Comparison of ENCODE assay signal across 14 mouse cellular contexts in the genomic region with DNA sequence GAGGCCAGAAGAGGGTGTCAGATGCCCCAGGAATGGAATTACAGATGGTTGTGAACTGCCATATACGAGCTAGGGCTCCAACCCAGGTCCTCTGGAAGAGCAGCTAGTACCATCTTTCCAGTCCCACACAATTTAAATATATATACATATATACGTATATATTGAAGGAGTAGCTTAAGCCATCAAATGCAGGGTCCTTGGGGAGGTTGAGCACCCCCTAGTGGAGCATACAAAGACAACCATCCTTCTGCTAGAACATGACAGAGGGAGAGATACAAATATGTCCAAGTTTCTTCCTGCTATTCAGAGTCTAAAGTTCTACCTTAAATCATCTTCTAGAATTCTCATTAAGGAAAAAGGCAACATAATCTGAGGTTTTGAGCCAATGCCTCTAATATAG.
DNase-seq lines count a peak whose midpoint lies in the region; ATAC-seq and TF ChIP-seq lines count a peak whose summit lies in the region.
"Had no signal": no experiment of that assay in that cellular context is flagged by ENCODE, and none has a peak within 500 bp of the region (broad histone marks: within the 10 kb centered on the region; RNA-seq: fewer than 3 reads in every experiment).

No protein-coding gene starts in this region.

- POLR2A ChIA-PET in Patski (lab: Charles Lee) = no interaction called here

- H3K4me3 ChIP-seq in heart, postnatal 0 days (ENCODE audit: low read depth, low read length) = no peak overlapping the region
- no peak overlapping the region for H3K4me3 ChIP-seq in stomach, postnatal 0 days (ENCODE audit: low read depth, low read length)

- CTCF ChIA-PET in Patski (lab: Charles Lee) = no interaction called here

- no peak overlapping the region for H3K9ac ChIP-seq in heart, postnatal 0 days (replicated peaks; ENCODE audit: low read depth, low read length)
- H3K9ac ChIP-seq in stomach, postnatal 0 days (ENCODE audit: low read length) = no peak overlapping the region

- no peak for DNase-seq in heart, postnatal 0 days (ENCODE audit: low spot score)
- no peak for DNase-seq in heart, adult 8-10 months (ENCODE audit: low spot score)
- peak; percentile 36 for DNase-seq in retina, postnatal 1 day
- no peak for DNase-seq in retina, embryonic 14.5 days (ENCODE audit: low spot score)
- no peak for DNase-seq in Patski (ENCODE audit: low read depth, low spot score)
- no peak for DNase-seq in stomach, postnatal 0 days (ENCODE audit: low spot score)
- DNase-seq in testis, postnatal 14 days (ENCODE audit: low spot score) = no peak
- DNase-seq: cerebellum, postnatal 36 days; gastrocnemius, postnatal 25 days; heart, postnatal 14 days; kidney, adult 8-10 months; lung, adult 18-20 months; midbrain, embryonic 14.5 days had no signal

- in situ Hi-C loops in Patski (cut with MboI; ENCODE audit: low pct_unique_long_range_greater_than_20kb) = no loop called here

- no peak overlapping the region for H3K27ac ChIP-seq in heart, postnatal 0 days (ENCODE audit: low read depth)
- H3K27ac ChIP-seq in stomach, postnatal 0 days (replicated peaks) = no peak overlapping the region

- H3K4me2 ChIP-seq in heart, postnatal 0 days (ENCODE audit: low read depth, low read length) = no peak overlapping the region
- H3K4me2 ChIP-seq in stomach, postnatal 0 days (replicated peaks; ENCODE audit: low read depth) = no peak overlapping the region

- 64% methylated on average over 2 of the region's 2 CpGs for WGBS in heart, postnatal 0 days
- WGBS in stomach, postnatal 0 days = 54% methylated on average over 2 of the region's 2 CpGs

- no peaks in the 10 kb centered on the region for H3K9me3 ChIP-seq in heart, postnatal 0 days (replicated peaks; ENCODE audit: control insufficient read depth, low read length)
- no peaks in the 10 kb centered on the region for H3K9me3 ChIP-seq in stomach, postnatal 0 days (ENCODE audit: control insufficient read depth, low read length)

- no peaks in the 10 kb centered on the region for H3K36me3 ChIP-seq in heart, postnatal 0 days (replicated peaks; ENCODE audit: control insufficient read depth, insufficient read depth, low read length)
- H3K36me3 ChIP-seq in stomach, postnatal 0 days (ENCODE audit: control insufficient read depth, insufficient read depth, low read length) = no peaks in the 10 kb centered on the region

- no peaks in the 10 kb centered on the region for H3K4me1 ChIP-seq in heart, postnatal 0 days (ENCODE audit: control insufficient read depth, insufficient read depth)
- H3K4me1 ChIP-seq in stomach, postnatal 0 days (replicated peaks; ENCODE audit: control insufficient read depth, insufficient read depth) = no peaks in the 10 kb centered on the region

- no peak for TF ChIP-seq EP300 in heart, postnatal 0 days (IDR thresholded peaks at IDR 0.05; ENCODE audit: low read depth)
- no peak for TF ChIP-seq EP300 in stomach, postnatal 0 days (optimal IDR thresholded peaks at IDR 0.05)

- peak; percentile 23; the same call in 1 of the 2 replicates for TF ChIP-seq CTCF in heart, postnatal 0 days (IDR thresholded peaks at IDR 0.05; ENCODE audit: low read depth)
- peak; percentile 62 for TF ChIP-seq CTCF in Patski (IDR thresholded peaks at IDR 0.05)
- TF ChIP-seq CTCF in stomach, postnatal 0 days (IDR thresholded peaks at IDR 0.05; ENCODE audit: low read depth) = peak; percentile 61

- H3K27me3 ChIP-seq in heart, postnatal 0 days (ENCODE audit: control insufficient read depth, insufficient read depth, low read length) = no peaks in the 10 kb centered on the region
- H3K27me3 ChIP-seq in Patski = peaks cover 15% of the 10 kb centered on the region
- H3K27me3 ChIP-seq in stomach, postnatal 0 days (ENCODE audit: control insufficient read depth, insufficient read depth, low read length) = no peaks in the 10 kb centered on the region

- ATAC-seq in heart, postnatal 0 days (ENCODE audit: insufficient read depth, low read depth) = no peak
- ATAC-seq in Patski = no peak
- no peak for ATAC-seq in stomach, postnatal 0 days (ENCODE audit: low FRiP score, low TSS enrichment)
- no peak for ATAC-seq in cerebellum, adult (ENCODE audit: insufficient number of reproducible peaks, low FRiP score, low TSS enrichment)
